Mouse (Mus musculus) heart, embryonic 16.5 days (tissue): ENCODE data around the gene Olfr1412. TPM values are rescaled to one million over a fixed set of nuclear protein-coding genes. Genes with fewer than 3 reads are reported as not detected.

Source experiments
- ATAC-seq: fragments of 200-750 bp; cut with Nextera tagmentation; replicated peaks from 2 replicates; pipeline ENCODE4 v1.8.0; 2017; ENCODE audit warnings: moderate number of reproducible peaks; ENCODE audit not compliant: insufficient read depth, low FRiP score; ENCODE audit errors: extremely low read depth
- H3K27ac ChIP-seq: fragments of 300-500 bp; sonication (generic); 2 replicates; pipeline ENCODE4 v1.5.1; 2014; ENCODE audit warnings: mild to moderate bottlenecking, low read length, control low read depth, moderate library complexity
- H3K27me3 ChIP-seq: fragments of 300-500 bp; sonication (generic); 2 replicates; pipeline ENCODE4 v1.6.1; 2014; ENCODE audit warnings: low read length, mixed read lengths; ENCODE audit not compliant: control insufficient read depth, insufficient read depth
- H3K36me3 ChIP-seq: fragments of 300-500 bp; sonication (generic); 2 replicates; pipeline ENCODE4 v1.6.1; 2014; ENCODE audit not compliant: control insufficient read depth, insufficient read depth
- H3K4me1 ChIP-seq: fragments of 300-500 bp; sonication (generic); 2 replicates; pipeline ENCODE4 v1.6.1; 2014; ENCODE audit warnings: low read length, mixed read lengths; ENCODE audit not compliant: control insufficient read depth, insufficient read depth
- H3K4me2 ChIP-seq: fragments of 300-500 bp; sonication (generic); 2 replicates; pipeline ENCODE4 v1.6.1; 2014; ENCODE audit warnings: low read depth, mild to moderate bottlenecking, control low read depth, low read length
- H3K4me3 ChIP-seq: fragments of 300-500 bp; sonication (generic); 2 replicates; pipeline ENCODE4 v1.5.1; 2014; ENCODE audit warnings: mild to moderate bottlenecking, control low read depth, low read length
- H3K9ac ChIP-seq: fragments of 300-500 bp; sonication (generic); 2 replicates; pipeline ENCODE4 v1.6.1; 2014; ENCODE audit warnings: low read length, control low read depth
- H3K9me3 ChIP-seq: fragments of 300-500 bp; sonication (generic); replicated peaks from 2 replicates; pipeline ENCODE4 v1.6.1; 2016; ENCODE audit warnings: low read length; ENCODE audit not compliant: control insufficient read depth
- WGBS: fragments of 180-500 bp; shearing (Covaris S2); extraction: QIAGEN DNeasy Blood & Tissue Kit; methylation state at CpG from one replicate; pipeline ENCODE4 v1.1.7; 2014; 5-methylcytosine and 5-hydroxymethylcytosine counted together
- polyA plus RNA-seq: library from polyadenylated mRNA; unstranded; fragments of >200 nt; fragmentation: Nextera tagmentation; extraction: Ambion mirVana; gene quantifications from 2 replicates; pipeline ENCODE4 v1.2.1, GENCODE M21; 2015

The Olfr1412 gene
- polyA plus RNA-seq, 1 experiment from 2014 or later, result not detected

- Histone ChIP-seq H3K4me2 (no peak overlapping the region), H3K4me1 (no peaks in the 10 kb centered on the region), H3K36me3 (no peaks in the 10 kb centered on the region), H3K27ac (no peak overlapping the region), H3K27me3 (peaks cover 8% of the 10 kb centered on the region), H3K4me3 (no peak overlapping the region), H3K9me3 (no peaks in the 10 kb centered on the region), H3K9ac (no peak overlapping the region)
- 3% methylated on average over 5 of the region's 5 CpGs for WGBS
- ATAC-seq, result no peak
These were observed 25.4 kb downstream of the Olfr1412 start for GRCm38 (mm10) chr1:92611008-92611407.

GRCm38 (mm10) chr1:92613175-92613574 lies 27.6 kb downstream of the Olfr1412 start:
- Histone ChIP-seq H3K4me2 (no peak overlapping the region), H3K9me3 (no peaks in the 10 kb centered on the region), H3K4me3 (no peak overlapping the region), H3K4me1 (no peaks in the 10 kb centered on the region), H3K9ac (no peak overlapping the region), H3K27me3 (peaks cover 10% of the 10 kb centered on the region), H3K27ac (no peak overlapping the region), H3K36me3 (no peaks in the 10 kb centered on the region)
- WGBS, result 38% methylated on average over 4 of the region's 4 CpGs
- no peak for ATAC-seq

- H3K4me2 ChIP-seq, result no peak overlapping the region
- H3K4me3 ChIP-seq, result no peak overlapping the region
- no peak overlapping the region for H3K9ac ChIP-seq
- no peaks in the 10 kb centered on the region for H3K9me3 ChIP-seq
- H3K4me1 ChIP-seq, result no peaks in the 10 kb centered on the region
- H3K27ac ChIP-seq, result no peak overlapping the region
- no peaks in the 10 kb centered on the region for H3K36me3 ChIP-seq
- peaks cover 5% of the 10 kb centered on the region; the same call in 1 of the 2 replicates for H3K27me3 ChIP-seq
- WGBS, result 9% methylated on average over 1 of the region's 1 CpGs
- no peak for ATAC-seq
These were observed 28.9 kb downstream of the Olfr1412 start for GRCm38 (mm10) chr1:92614516-92614915.

GRCm38 (mm10) chr1:92616046-92616445 lies 30.5 kb downstream of the Olfr1412 start:
- Histone ChIP-seq H3K4me3 (no peak overlapping the region), H3K9me3 (no peaks in the 10 kb centered on the region), H3K4me2 (no peak overlapping the region), H3K4me1 (no peaks in the 10 kb centered on the region), H3K27ac (no peak overlapping the region), H3K27me3 (peaks cover 5% of the 10 kb centered on the region; the same call in 1 of the 2 replicates), H3K36me3 (no peaks in the 10 kb centered on the region), H3K9ac (no peak overlapping the region)
- WGBS, result 56% methylated on average over 1 of the region's 1 CpGs
- ATAC-seq, result no peak

GRCm38 (mm10) chr1:92617488-92617887 lies 31.9 kb downstream of the Olfr1412 start, which contains the start of gene Olfr12:
TSS of gene Olfr12 (plus strand) at chr1:92617788.
- Histone ChIP-seq H3K27me3 (0 out of 2 replicates have a peak, but pooled peaks cover 3% of the 10 kb centered on the region), H3K4me1 (no peaks in the 10 kb centered on the region), H3K9ac (no peak within 1 kb of the TSS), H3K36me3 (no peaks in the 10 kb centered on the region), H3K4me3 (no peak within 1 kb of the TSS), H3K9me3 (no peaks in the 10 kb centered on the region), H3K4me2 (no peak within 1 kb of the TSS), H3K27ac (no peak within 1 kb of the TSS)
- 65% methylated on average over 2 of the region's 2 CpGs for WGBS
- ATAC-seq, result no peak

- no peak overlapping the region for H3K27ac ChIP-seq
- H3K4me1 ChIP-seq, result no peaks in the 10 kb centered on the region
- no peak for ATAC-seq
- no peak overlapping the region for H3K4me3 ChIP-seq
- no peaks in the 10 kb centered on the region for H3K36me3 ChIP-seq
- H3K4me2 ChIP-seq, result no peak overlapping the region
- H3K9me3 ChIP-seq, result no peaks in the 10 kb centered on the region
- no peak overlapping the region for H3K9ac ChIP-seq
- 0 out of 2 replicates have a peak, but pooled peaks cover 3% of the 10 kb centered on the region for H3K27me3 ChIP-seq
- WGBS, result 40% methylated on average over 4 of the region's 4 CpGs
These were observed 32.8 kb downstream of the Olfr1412 start for GRCm38 (mm10) chr1:92618360-92618759.

- no peak overlapping the region for H3K27ac ChIP-seq
- ATAC-seq, result no peak
- no peak overlapping the region for H3K4me2 ChIP-seq
- H3K4me3 ChIP-seq, result no peak overlapping the region
- no peaks in the 10 kb centered on the region for H3K4me1 ChIP-seq
- H3K36me3 ChIP-seq, result no peaks in the 10 kb centered on the region
- no peak overlapping the region for H3K9ac ChIP-seq
- H3K27me3 ChIP-seq, result no peaks in the 10 kb centered on the region
- no peaks in the 10 kb centered on the region for H3K9me3 ChIP-seq
- 37% methylated on average over 4 of the region's 4 CpGs for WGBS
These were observed 42.6 kb downstream of the Olfr1412 start for GRCm38 (mm10) chr1:92628227-92628626.

GRCm38 (mm10) chr1:92632196-92632595 lies 46.6 kb downstream of the Olfr1412 start:
- H3K27me3 ChIP-seq, result no peaks in the 10 kb centered on the region
- H3K9me3 ChIP-seq, result no peaks in the 10 kb centered on the region
- no peak overlapping the region for H3K4me2 ChIP-seq
- H3K4me1 ChIP-seq, result no peaks in the 10 kb centered on the region
- no peak overlapping the region for H3K27ac ChIP-seq
- H3K9ac ChIP-seq, result no peak overlapping the region
- ATAC-seq, result no peak
- no peak overlapping the region for H3K4me3 ChIP-seq
- 69% methylated on average over 5 of the region's 5 CpGs for WGBS
- peaks cover 8% of the 10 kb centered on the region for H3K36me3 ChIP-seq

- Histone ChIP-seq H3K9ac (no peak overlapping the region), H3K4me1 (no peaks in the 10 kb centered on the region), H3K9me3 (no peaks in the 10 kb centered on the region), H3K4me2 (no peak overlapping the region), H3K27me3 (no peaks in the 10 kb centered on the region), H3K4me3 (no peak overlapping the region), H3K36me3 (peaks cover 11% of the 10 kb centered on the region), H3K27ac (no peak overlapping the region)
- 62% methylated on average over 6 of the region's 6 CpGs for WGBS
- ATAC-seq, result no peak
These were observed 47.4 kb downstream of the Olfr1412 start for GRCm38 (mm10) chr1:92632948-92633347.
